Mouse (Mus musculus): ENCODE data around the gene Ano6. TPM values are rescaled to one million over a fixed set of nuclear protein-coding genes. Genes with fewer than 3 reads are reported as not detected.

Ano6 gene
- polyA plus RNA-seq, 1 experiment from 2014 or later, result 40.8 TPM

GRCm38 (mm10) chr15:95963533-95964250 lies 173.0 kb downstream of the Ano6 start:
- Histone ChIP-seq H3K27ac (no peak overlapping the region), H3K4me1 (peaks cover 20% of the 10 kb centered on the region), H3K4me3 (no peak overlapping the region), H3K27me3 (ENCODE audit: insufficient read depth, poor library complexity, severe bottlenecking) (no peaks in the 10 kb centered on the region), H3K36me3 (peaks cover 26% of the 10 kb centered on the region), H3K9me3 (no peaks in the 10 kb centered on the region)
- DNase-seq (ENCODE audit: low spot score), result peak; percentile 41
- 84% methylated on average over 12 of the region's 12 CpGs for WGBS

- Histone ChIP-seq H3K27ac (no peak overlapping the region), H3K36me3 (peaks cover 22% of the 10 kb centered on the region; the same call in 1 of the 2 replicates)
- WGBS, result 85% methylated on average over 4 of the region's 4 CpGs
These were observed 173.6 kb downstream of the Ano6 start for GRCm38 (mm10) chr15:95964251-95964561.

GRCm38 (mm10) chr15:95966979-95967378 lies 176.3 kb downstream of the Ano6 start:
- no peak for DNase-seq (ENCODE audit: low spot score)
- no peaks in the 10 kb centered on the region for H3K9me3 ChIP-seq
- WGBS, result 100% methylated on average over 2 of the region's 2 CpGs
- no peaks in the 10 kb centered on the region for H3K27me3 ChIP-seq (ENCODE audit: insufficient read depth, poor library complexity, severe bottlenecking)
- H3K4me1 ChIP-seq, result no peaks in the 10 kb centered on the region
- H3K4me3 ChIP-seq, result no peak overlapping the region
- H3K27ac ChIP-seq, result no peak overlapping the region
- peaks cover 44% of the 10 kb centered on the region for H3K36me3 ChIP-seq

More at GRCm38 (mm10) chr15:95964251-95964561, 173.6 kb downstream of the Ano6 start:
- no peak overlapping the region for H3K4me3 ChIP-seq
- H3K9me3 ChIP-seq, result no peaks in the 10 kb centered on the region
- DNase-seq (ENCODE audit: low spot score), result no peak
- peaks cover 15% of the 10 kb centered on the region for H3K4me1 ChIP-seq
- H3K27me3 ChIP-seq (ENCODE audit: insufficient read depth, poor library complexity, severe bottlenecking), result no peaks in the 10 kb centered on the region

GRCm38 (mm10) chr15:95967516-95968196 lies 177.0 kb downstream of the Ano6 start:
- Histone ChIP-seq H3K9me3 (no peaks in the 10 kb centered on the region), H3K27ac (no peak overlapping the region), H3K4me1 (no peaks in the 10 kb centered on the region), H3K4me3 (no peak overlapping the region), H3K27me3 (ENCODE audit: insufficient read depth, poor library complexity, severe bottlenecking) (no peaks in the 10 kb centered on the region), H3K36me3 (peaks cover 46% of the 10 kb centered on the region)
- WGBS, result 91% methylated on average over 16 of the region's 16 CpGs
- DNase-seq (ENCODE audit: low spot score), result peak; percentile 68

- H3K36me3 ChIP-seq, result peaks cover 61% of the 10 kb centered on the region
- WGBS, result 85% methylated on average over 6 of the region's 6 CpGs
- no peak overlapping the region for H3K27ac ChIP-seq
- H3K27me3 ChIP-seq (ENCODE audit: insufficient read depth, poor library complexity, severe bottlenecking), result no peaks in the 10 kb centered on the region
- DNase-seq (ENCODE audit: low spot score), result peak; percentile 51
- H3K4me1 ChIP-seq, result no peaks in the 10 kb centered on the region
- H3K4me3 ChIP-seq, result no peak overlapping the region
- H3K9me3 ChIP-seq, result no peaks in the 10 kb centered on the region
These were observed 179.0 kb downstream of the Ano6 start for GRCm38 (mm10) chr15:95969596-95969995.

GRCm38 (mm10) chr15:95970176-95970575 lies 179.5 kb downstream of the Ano6 start:
- Histone ChIP-seq H3K4me1 (no peaks in the 10 kb centered on the region), H3K27ac (no peak overlapping the region), H3K27me3 (ENCODE audit: insufficient read depth, poor library complexity, severe bottlenecking) (no peaks in the 10 kb centered on the region), H3K36me3 (peaks cover 64% of the 10 kb centered on the region), H3K4me3 (no peak overlapping the region), H3K9me3 (no peaks in the 10 kb centered on the region)
- peak; percentile 52 for DNase-seq (ENCODE audit: low spot score)
- 84% methylated on average over 5 of the region's 5 CpGs for WGBS

- H3K4me1 ChIP-seq, result no peaks in the 10 kb centered on the region
- H3K27ac ChIP-seq, result no peak overlapping the region
- H3K9me3 ChIP-seq, result no peaks in the 10 kb centered on the region
- no peak overlapping the region for H3K4me3 ChIP-seq
- DNase-seq (ENCODE audit: low spot score), result peak; percentile 58
- 88% methylated on average over 7 of the region's 7 CpGs for WGBS
- H3K27me3 ChIP-seq (ENCODE audit: insufficient read depth, poor library complexity, severe bottlenecking), result no peaks in the 10 kb centered on the region
- peaks cover 61% of the 10 kb centered on the region for H3K36me3 ChIP-seq
These were observed 180.0 kb downstream of the Ano6 start for GRCm38 (mm10) chr15:95970691-95971090.

GRCm38 (mm10) chr15:95971302-95971701 lies 180.7 kb downstream of the Ano6 start:
- Histone ChIP-seq H3K4me3 (no peak overlapping the region), H3K27me3 (ENCODE audit: insufficient read depth, poor library complexity, severe bottlenecking) (no peaks in the 10 kb centered on the region), H3K9me3 (no peaks in the 10 kb centered on the region), H3K27ac (no peak overlapping the region), H3K36me3 (peaks cover 60% of the 10 kb centered on the region), H3K4me1 (peaks cover 4% of the 10 kb centered on the region; the same call in 1 of the 2 replicates)
- WGBS, result 92% methylated on average over 8 of the region's 8 CpGs
- DNase-seq (ENCODE audit: low spot score), result no peak

- Histone ChIP-seq H3K9me3 (no peaks in the 10 kb centered on the region), H3K4me1 (peaks cover 13% of the 10 kb centered on the region), H3K4me3 (no peak overlapping the region), H3K27me3 (ENCODE audit: insufficient read depth, poor library complexity, severe bottlenecking) (no peaks in the 10 kb centered on the region), H3K36me3 (peaks cover 57% of the 10 kb centered on the region), H3K27ac (no peak overlapping the region)
- DNase-seq (ENCODE audit: low spot score), result peak; percentile 58
- WGBS, result 91% methylated on average over 15 of the region's 15 CpGs
These were observed 181.5 kb downstream of the Ano6 start for GRCm38 (mm10) chr15:95972156-95972555.

GRCm38 (mm10) chr15:95972621-95973020 lies 182.0 kb downstream of the Ano6 start:
- WGBS, result 94% methylated on average over 12 of the region's 12 CpGs
- H3K36me3 ChIP-seq, result peaks cover 52% of the 10 kb centered on the region
- DNase-seq (ENCODE audit: low spot score), result peak; percentile 54
- no peaks in the 10 kb centered on the region for H3K27me3 ChIP-seq (ENCODE audit: insufficient read depth, poor library complexity, severe bottlenecking)
- H3K27ac ChIP-seq, result no peak overlapping the region
- H3K4me3 ChIP-seq, result no peak overlapping the region
- no peaks in the 10 kb centered on the region for H3K9me3 ChIP-seq
- H3K4me1 ChIP-seq, result peaks cover 13% of the 10 kb centered on the region

- H3K4me1 ChIP-seq, result peaks cover 13% of the 10 kb centered on the region
- no peaks in the 10 kb centered on the region for H3K27me3 ChIP-seq (ENCODE audit: insufficient read depth, poor library complexity, severe bottlenecking)
- no peak overlapping the region for H3K4me3 ChIP-seq
- WGBS, result 83% methylated on average over 10 of the region's 10 CpGs
- no peaks in the 10 kb centered on the region for H3K9me3 ChIP-seq
- DNase-seq (ENCODE audit: low spot score), result no peak
- peaks cover 48% of the 10 kb centered on the region for H3K36me3 ChIP-seq
- H3K27ac ChIP-seq, result 0 out of 2 replicates have a peak overlapping the region, but pooled peaks have one; percentile 25
These were observed 183.5 kb downstream of the Ano6 start for GRCm38 (mm10) chr15:95974021-95974597.

- Histone ChIP-seq H3K27me3 (ENCODE audit: insufficient read depth, poor library complexity, severe bottlenecking) (no peaks in the 10 kb centered on the region), H3K4me3 (no peak overlapping the region), H3K36me3 (peaks cover 32% of the 10 kb centered on the region), H3K27ac (no peak overlapping the region), H3K9me3 (no peaks in the 10 kb centered on the region), H3K4me1 (peaks cover 13% of the 10 kb centered on the region)
- 50% methylated on average over 4 of the region's 4 CpGs for WGBS
- DNase-seq (ENCODE audit: low spot score), result no peak
These were observed 185.7 kb downstream of the Ano6 start for GRCm38 (mm10) chr15:95976156-95976876.
